Mouse (Mus musculus) spleen, postnatal 10 days (tissue): ENCODE results near the gene Sp3.
"Not testable (repeated sequence)": the region's sequence is repeated elsewhere in the genome, so short reads cannot be mapped to it uniquely, and the experiment has no call there.

Experiments used
- DNase-seq, 2 experiments: peaks; one replicate each; pipeline ENCODE4 v3.0.0; 2021 to 2022; ENCODE audit warnings: low spot score in 2 of 2

The Sp3 gene

GRCm38 (mm10) chr2:72980337-72981074 lies at the start of gene Sp3:
Gene Sp3, minus strand, starts transcription at chr2:72980446.
- peak; percentile 93 to 97 for DNase-seq

- no peak for DNase-seq
Observed at GRCm38 (mm10) chr2:73029846-73030245, 49.6 kb upstream of the Sp3 start.

GRCm38 (mm10) chr2:73028019-73028418 lies 47.8 kb upstream of the Sp3 start:
- no peak for DNase-seq

- DNase-seq, result no peak
Observed at GRCm38 (mm10) chr2:73027126-73027525, 46.9 kb upstream of the Sp3 start.

GRCm38 (mm10) chr2:73023803-73024202 lies 43.6 kb upstream of the Sp3 start:
- peak; percentile 67 to 92 for DNase-seq

GRCm38 (mm10) chr2:73021046-73021445 lies 40.8 kb upstream of the Sp3 start:
- DNase-seq, result peak in 1 of 2 experiments; percentile 65

- DNase-seq, result no peak
Observed at GRCm38 (mm10) chr2:73019371-73020146, 39.3 kb upstream of the Sp3 start.

GRCm38 (mm10) chr2:73014063-73014462 lies 33.8 kb upstream of the Sp3 start:
- not testable (repeated sequence) for DNase-seq

- DNase-seq, result peak in 1 of 2 experiments; percentile 56
Observed at GRCm38 (mm10) chr2:73012636-73013035, 32.4 kb upstream of the Sp3 start.

GRCm38 (mm10) chr2:73007472-73007871 lies 27.2 kb upstream of the Sp3 start:
- no peak for DNase-seq

- no peak for DNase-seq
Observed at GRCm38 (mm10) chr2:73005611-73006515, 25.6 kb upstream of the Sp3 start.

GRCm38 (mm10) chr2:73003751-73004717 lies 23.8 kb upstream of the Sp3 start:
- peak; percentile 53 to 61 for DNase-seq

GRCm38 (mm10) chr2:73003049-73003448 lies 22.8 kb upstream of the Sp3 start:
- peak; percentile 66 to 82 for DNase-seq

GRCm38 (mm10) chr2:73002451-73002850 lies 22.2 kb upstream of the Sp3 start:
- DNase-seq, result no peak

- DNase-seq, result peak in 1 of 2 experiments; percentile 48
Observed at GRCm38 (mm10) chr2:73001994-73002393, 21.7 kb upstream of the Sp3 start.

GRCm38 (mm10) chr2:73000194-73000593 lies 19.9 kb upstream of the Sp3 start:
- no peak for DNase-seq

GRCm38 (mm10) chr2:72997586-72997985 lies 17.3 kb upstream of the Sp3 start:
- DNase-seq, result no peak

- peak; percentile 55 to 83 for DNase-seq
Observed at GRCm38 (mm10) chr2:72996808-72997378, 16.6 kb upstream of the Sp3 start.

- no peak for DNase-seq
Observed at GRCm38 (mm10) chr2:72995346-72996097, 15.3 kb upstream of the Sp3 start.

- DNase-seq, result no peak
Observed at GRCm38 (mm10) chr2:72994165-72994564, 13.9 kb upstream of the Sp3 start.
